Mouse (Mus musculus): ENCODE data around the gene Itpkc. TPM values are rescaled to one million over a fixed set of nuclear protein-coding genes. Genes with fewer than 3 reads are reported as not detected.

Gene Itpkc
- polyA plus RNA-seq, 1 experiment from 2014 or later, result 6.4 TPM

GRCm38 (mm10) chr7:27259771-27260170 is 31.3 kb upstream of the Itpkc start:
- peaks cover 8% of the 10 kb centered on the region; the same call in 1 of the 2 replicates for H3K36me3 ChIP-seq (ENCODE audit: insufficient read depth, low read length)
- no peak overlapping the region for H3K27ac ChIP-seq (ENCODE audit: low read length)
- no peak for ATAC-seq (ENCODE audit: low FRiP score, low TSS enrichment)
- H3K9ac ChIP-seq (replicated peaks; ENCODE audit: low read length), result peak overlapping the region; percentile 88
- H3K9me3 ChIP-seq (ENCODE audit: low read length), result no peaks in the 10 kb centered on the region
- 39% methylated on average over 5 of the region's 5 CpGs for WGBS
- H3K4me1 ChIP-seq (ENCODE audit: insufficient read depth, low read length), result peaks cover 30% of the 10 kb centered on the region
- H3K4me3 ChIP-seq (ENCODE audit: low read length), result peak overlapping the region; percentile 78
- no peaks in the 10 kb centered on the region for H3K27me3 ChIP-seq (ENCODE audit: insufficient read depth, low read length)
- peak overlapping the region; percentile 89 for H3K4me2 ChIP-seq (replicated peaks; ENCODE audit: low read depth, low read length)

- peak overlapping the region; percentile 62; the same call in 1 of the 2 replicates for H3K27ac ChIP-seq (ENCODE audit: low read length)
- H3K9me3 ChIP-seq (ENCODE audit: low read length), result no peaks in the 10 kb centered on the region
- ATAC-seq (ENCODE audit: low FRiP score, low TSS enrichment), result no peak
- peaks cover 30% of the 10 kb centered on the region for H3K4me1 ChIP-seq (ENCODE audit: insufficient read depth, low read length)
- peak overlapping the region; percentile 88 for H3K9ac ChIP-seq (replicated peaks; ENCODE audit: low read length)
- WGBS, result 4% methylated on average over 9 of the region's 9 CpGs
- no peaks in the 10 kb centered on the region for H3K27me3 ChIP-seq (ENCODE audit: insufficient read depth, low read length)
- peak overlapping the region; percentile 89 for H3K4me2 ChIP-seq (replicated peaks; ENCODE audit: low read depth, low read length)
- peaks cover 8% of the 10 kb centered on the region; the same call in 1 of the 2 replicates for H3K36me3 ChIP-seq (ENCODE audit: insufficient read depth, low read length)
- peak overlapping the region; percentile 78 for H3K4me3 ChIP-seq (ENCODE audit: low read length)
These were observed 30.8 kb upstream of the Itpkc start for GRCm38 (mm10) chr7:27259271-27259721.

- WGBS, result under 1% methylated on average over 47 of the region's 47 CpGs
- no peaks in the 10 kb centered on the region for H3K9me3 ChIP-seq (ENCODE audit: low read length)
- H3K36me3 ChIP-seq (ENCODE audit: insufficient read depth, low read length), result peaks cover 8% of the 10 kb centered on the region; the same call in 1 of the 2 replicates
- H3K4me3 ChIP-seq (ENCODE audit: low read length), result peak within 1 kb of the TSS; percentile 78
- peak within 1 kb of the TSS; percentile 88 for H3K9ac ChIP-seq (replicated peaks; ENCODE audit: low read length)
- H3K4me2 ChIP-seq (replicated peaks; ENCODE audit: low read depth, low read length), result peak within 1 kb of the TSS; percentile 89
- ATAC-seq (ENCODE audit: low FRiP score, low TSS enrichment), result peak; percentile 87
- peaks cover 30% of the 10 kb centered on the region for H3K4me1 ChIP-seq (ENCODE audit: insufficient read depth, low read length)
- peak within 1 kb of the TSS; percentile 62 for H3K27ac ChIP-seq (ENCODE audit: low read length)
- no peaks in the 10 kb centered on the region for H3K27me3 ChIP-seq (ENCODE audit: insufficient read depth, low read length)
These were observed 29.9 kb upstream of the Itpkc start, which contains the start of gene Numbl for GRCm38 (mm10) chr7:27258205-27258899. TSS of gene Numbl (plus strand) at chr7:27258433.

GRCm38 (mm10) chr7:27257852-27258204 is 29.4 kb upstream of the Itpkc start:
- peak overlapping the region; percentile 89 for H3K4me2 ChIP-seq (replicated peaks; ENCODE audit: low read depth, low read length)
- peak overlapping the region; percentile 55; the same call in 1 of the 2 replicates for H3K27ac ChIP-seq (ENCODE audit: low read length)
- H3K36me3 ChIP-seq (ENCODE audit: insufficient read depth, low read length), result peaks cover 3% of the 10 kb centered on the region; the same call in 1 of the 2 replicates
- no peaks in the 10 kb centered on the region for H3K9me3 ChIP-seq (ENCODE audit: low read length)
- WGBS, result 0% methylated on average over 4 of the region's 6 CpGs
- peaks cover 30% of the 10 kb centered on the region for H3K4me1 ChIP-seq (ENCODE audit: insufficient read depth, low read length)
- peak; percentile 0; the same call in 1 of the 2 replicates for ATAC-seq (ENCODE audit: low FRiP score, low TSS enrichment)
- H3K27me3 ChIP-seq (ENCODE audit: insufficient read depth, low read length), result no peaks in the 10 kb centered on the region
- peak overlapping the region; percentile 65 for H3K9ac ChIP-seq (replicated peaks; ENCODE audit: low read length)
- H3K4me3 ChIP-seq (ENCODE audit: low read length), result peak overlapping the region; percentile 78

GRCm38 (mm10) chr7:27257046-27257851 is 28.8 kb upstream of the Itpkc start:
- no peaks in the 10 kb centered on the region for H3K27me3 ChIP-seq (ENCODE audit: insufficient read depth, low read length)
- peak overlapping the region; percentile 89 for H3K4me2 ChIP-seq (replicated peaks; ENCODE audit: low read depth, low read length)
- peak overlapping the region; percentile 31; the same call in 1 of the 2 replicates for H3K27ac ChIP-seq (ENCODE audit: low read length)
- H3K4me3 ChIP-seq (ENCODE audit: low read length), result no peak overlapping the region; the same call in 1 of the 2 replicates
- WGBS, result 25% methylated on average over 27 of the region's 27 CpGs
- peaks cover 30% of the 10 kb centered on the region for H3K4me1 ChIP-seq (ENCODE audit: insufficient read depth, low read length)
- H3K9me3 ChIP-seq (ENCODE audit: low read length), result no peaks in the 10 kb centered on the region
- H3K36me3 ChIP-seq (ENCODE audit: insufficient read depth, low read length), result peaks cover under 1% of the 10 kb centered on the region; the same call in 1 of the 2 replicates
- no peak for ATAC-seq (ENCODE audit: low FRiP score, low TSS enrichment)
- H3K9ac ChIP-seq (replicated peaks; ENCODE audit: low read length), result no peak overlapping the region

- Histone ChIP-seq H3K9ac (replicated peaks; ENCODE audit: low read length) (no peak overlapping the region), H3K4me2 (replicated peaks; ENCODE audit: low read depth, low read length) (no peak overlapping the region), H3K27me3 (ENCODE audit: insufficient read depth, low read length) (no peaks in the 10 kb centered on the region), H3K9me3 (ENCODE audit: low read length) (no peaks in the 10 kb centered on the region), H3K27ac (ENCODE audit: low read length) (no peak overlapping the region), H3K4me3 (ENCODE audit: low read length) (no peak overlapping the region), H3K4me1 (ENCODE audit: insufficient read depth, low read length) (peaks cover 30% of the 10 kb centered on the region), H3K36me3 (ENCODE audit: insufficient read depth, low read length) (0 out of 2 replicates have a peak, but pooled peaks cover 6% of the 10 kb centered on the region)
- ATAC-seq (ENCODE audit: low FRiP score, low TSS enrichment), result no peak
- 64% methylated on average over 3 of the region's 3 CpGs for WGBS
These were observed 27.3 kb upstream of the Itpkc start for GRCm38 (mm10) chr7:27255721-27256120.

- no peak overlapping the region for H3K9ac ChIP-seq (replicated peaks; ENCODE audit: low read length)
- no peaks in the 10 kb centered on the region for H3K27me3 ChIP-seq (ENCODE audit: insufficient read depth, low read length)
- peaks cover 11% of the 10 kb centered on the region for H3K36me3 ChIP-seq (ENCODE audit: insufficient read depth, low read length)
- no peak overlapping the region for H3K4me2 ChIP-seq (replicated peaks; ENCODE audit: low read depth, low read length)
- no peak overlapping the region for H3K4me3 ChIP-seq (ENCODE audit: low read length)
- 0 out of 2 replicates have a peak, but pooled peaks cover under 1% of the 10 kb centered on the region for H3K4me1 ChIP-seq (ENCODE audit: insufficient read depth, low read length)
- ATAC-seq (ENCODE audit: low FRiP score, low TSS enrichment), result no peak
- no peak overlapping the region for H3K27ac ChIP-seq (ENCODE audit: low read length)
- WGBS, result 75% methylated on average over 6 of the region's 6 CpGs
- H3K9me3 ChIP-seq (ENCODE audit: low read length), result no peaks in the 10 kb centered on the region
These were observed 23.5 kb upstream of the Itpkc start for GRCm38 (mm10) chr7:27251946-27252345.

GRCm38 (mm10) chr7:27249928-27250327 is 21.5 kb upstream of the Itpkc start:
- Histone ChIP-seq H3K4me2 (replicated peaks; ENCODE audit: low read depth, low read length) (no peak overlapping the region), H3K27ac (ENCODE audit: low read length) (no peak overlapping the region), H3K9ac (replicated peaks; ENCODE audit: low read length) (no peak overlapping the region), H3K4me3 (ENCODE audit: low read length) (no peak overlapping the region), H3K36me3 (ENCODE audit: insufficient read depth, low read length) (peaks cover 13% of the 10 kb centered on the region), H3K9me3 (ENCODE audit: low read length) (no peaks in the 10 kb centered on the region), H3K4me1 (ENCODE audit: insufficient read depth, low read length) (no peaks in the 10 kb centered on the region), H3K27me3 (ENCODE audit: insufficient read depth, low read length) (no peaks in the 10 kb centered on the region)
- no peak for ATAC-seq (ENCODE audit: low FRiP score, low TSS enrichment)
- WGBS, result 84% methylated on average over 5 of the region's 5 CpGs

- H3K9ac ChIP-seq (replicated peaks; ENCODE audit: low read length), result no peak overlapping the region
- H3K9me3 ChIP-seq (ENCODE audit: low read length), result no peaks in the 10 kb centered on the region
- no peak for ATAC-seq (ENCODE audit: low FRiP score, low TSS enrichment)
- 94% methylated on average over 2 of the region's 2 CpGs for WGBS
- H3K27me3 ChIP-seq (ENCODE audit: insufficient read depth, low read length), result no peaks in the 10 kb centered on the region
- H3K4me3 ChIP-seq (ENCODE audit: low read length), result no peak overlapping the region
- H3K4me1 ChIP-seq (ENCODE audit: insufficient read depth, low read length), result no peaks in the 10 kb centered on the region
- H3K27ac ChIP-seq (ENCODE audit: low read length), result no peak overlapping the region
- H3K36me3 ChIP-seq (ENCODE audit: insufficient read depth, low read length), result peaks cover 13% of the 10 kb centered on the region
- H3K4me2 ChIP-seq (replicated peaks; ENCODE audit: low read depth, low read length), result no peak overlapping the region
These were observed 20.7 kb upstream of the Itpkc start for GRCm38 (mm10) chr7:27249146-27249545.
